13 mouse cellular contexts compared by ENCODE assay signal in the genomic region with DNA sequence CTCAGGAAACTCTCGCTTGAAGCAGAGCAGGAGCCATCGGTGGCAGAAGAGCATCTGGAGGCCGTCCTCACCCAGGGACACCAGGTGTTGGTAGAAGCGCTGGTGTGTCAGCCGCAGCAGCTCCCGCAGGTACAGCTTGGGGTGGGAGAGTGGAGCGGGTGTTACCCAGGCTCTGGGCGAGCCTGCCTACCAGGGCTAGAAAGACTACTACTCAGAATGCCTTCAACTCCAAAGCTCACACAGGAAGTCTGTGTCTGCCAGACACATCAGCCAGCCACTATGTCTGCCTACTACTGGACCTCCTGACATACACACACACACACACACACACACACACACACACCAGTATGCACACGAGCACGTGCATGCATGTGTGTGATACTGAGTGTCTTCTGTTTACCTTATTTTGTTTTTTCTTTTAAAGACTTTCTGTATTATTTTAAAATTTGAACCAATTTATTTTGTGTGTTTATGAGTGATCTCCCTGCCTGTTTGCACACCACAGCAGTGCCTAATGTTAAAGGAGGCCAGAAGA.
DNase-seq lines count a peak whose midpoint lies in the region; ATAC-seq lines count a peak whose summit lies in the region.
"Had no signal": no experiment of that assay in that cellular context is flagged by ENCODE, and none has a peak within 500 bp of the region (broad histone marks: within the 10 kb centered on the region; RNA-seq: fewer than 3 reads in every experiment).

No protein-coding gene starts in this region.

- H3K36me3 ChIP-seq in intestine, embryonic 16.5 days (ENCODE audit: control insufficient read depth, insufficient read depth, low read length), result peaks cover 5% of the 10 kb centered on the region; the same call in 1 of the 2 replicates
- H3K36me3 ChIP-seq in intestine, embryonic 15.5 days, result peaks cover 9% of the 10 kb centered on the region
- H3K36me3 ChIP-seq: liver, embryonic 15.5 days had no signal

- no peak overlapping the region for H3K9ac ChIP-seq in intestine, embryonic 16.5 days (ENCODE audit: low read depth, low read length)
- no peak overlapping the region for H3K9ac ChIP-seq in intestine, embryonic 15.5 days
- H3K9ac ChIP-seq: heart, embryonic 15.5 days; limb, embryonic 13.5 days; liver, embryonic 15.5 days had no signal

- peak; percentile 55 for DNase-seq in CD4-positive, CD25-positive, alpha-beta regulatory T cell, adult 2 months (ENCODE audit: low read depth, low spot score)
- peak; percentile 32 for DNase-seq in T-cell, adult 2 months (ENCODE audit: low spot score)
- DNase-seq in right cerebral cortex, postnatal 4 days, result no peak
- DNase-seq in urinary bladder, postnatal 25 days (ENCODE audit: low spot score), result no peak
- DNase-seq: cerebellum, postnatal 25 days; right cerebral cortex, postnatal 14 days had no signal

- no peaks in the 10 kb centered on the region for H3K27me3 ChIP-seq in intestine, embryonic 16.5 days (replicated peaks; ENCODE audit: control insufficient read depth, insufficient read depth, low read length)
- H3K27me3 ChIP-seq in intestine, embryonic 15.5 days (replicated peaks), result no peaks in the 10 kb centered on the region
- H3K27me3 ChIP-seq: heart, embryonic 15.5 days; liver, embryonic 15.5 days had no signal

- no peak overlapping the region for H3K4me3 ChIP-seq in intestine, embryonic 16.5 days (ENCODE audit: low read length)
- H3K4me3 ChIP-seq in intestine, embryonic 15.5 days (replicated peaks), result no peak overlapping the region
- H3K4me3 ChIP-seq: heart, embryonic 15.5 days; limb, embryonic 13.5 days; liver, embryonic 15.5 days had no signal

- no peaks in the 10 kb centered on the region for H3K4me1 ChIP-seq in intestine, embryonic 16.5 days (ENCODE audit: control insufficient read depth, insufficient read depth, low read length)
- H3K4me1 ChIP-seq in intestine, embryonic 15.5 days (replicated peaks), result no peaks in the 10 kb centered on the region
- H3K4me1 ChIP-seq: liver, embryonic 15.5 days had no signal

- no peaks in the 10 kb centered on the region for H3K9me3 ChIP-seq in intestine, embryonic 16.5 days (ENCODE audit: control insufficient read depth, low read length)
- H3K9me3 ChIP-seq in intestine, embryonic 15.5 days, result no peaks in the 10 kb centered on the region
- H3K9me3 ChIP-seq: heart, embryonic 15.5 days; limb, embryonic 13.5 days; liver, embryonic 15.5 days had no signal

- H3K4me2 ChIP-seq in intestine, embryonic 16.5 days (ENCODE audit: low read depth, low read length), result no peak overlapping the region
- no peak overlapping the region for H3K4me2 ChIP-seq in intestine, embryonic 15.5 days (replicated peaks)
- H3K4me2 ChIP-seq: heart, embryonic 15.5 days; limb, embryonic 13.5 days; liver, embryonic 15.5 days had no signal

- no peak for ATAC-seq in intestine, embryonic 16.5 days
- no peak for ATAC-seq in intestine, embryonic 15.5 days
- ATAC-seq in inflammation-experienced regulatory T-cells, adult 6 months, result peak; percentile 63

- H3K27ac ChIP-seq in intestine, embryonic 16.5 days (ENCODE audit: low read length), result 0 out of 2 replicates have a peak overlapping the region, but pooled peaks have one; percentile 4
- no peak overlapping the region for H3K27ac ChIP-seq in intestine, embryonic 15.5 days
- H3K27ac ChIP-seq: limb, embryonic 13.5 days; liver, embryonic 15.5 days; macrophage had no signal

- 89% methylated on average over 10 of the region's 10 CpGs for WGBS in intestine, embryonic 16.5 days
- WGBS in intestine, embryonic 15.5 days, result 86% methylated on average over 10 of the region's 10 CpGs

Comparison
In these comparisons a context has a peak if more than half of its experiments do, and no peak if none do; other contexts are left out.
1. DNase-seq: peak in CD4-positive, CD25-positive, alpha-beta regulatory T cell, adult 2 months (single experiment) and T-cell, adult 2 months (single experiment); none in right cerebral cortex, postnatal 4 days (single experiment) and urinary bladder, postnatal 25 days (single experiment).